Mouse (Mus musculus): ENCODE measurements around the gene Adprhl1. TPM values are rescaled to one million over a fixed set of nuclear protein-coding genes. Genes with fewer than 3 reads are reported as not detected.

Gene Adprhl1
- polyA plus RNA-seq, 1 experiment from 2014 or later = 0.40 TPM

GRCm38 (mm10) chr8:13177173-13177852 lies 76.6 kb downstream of the Adprhl1 start:
- ATAC-seq = peak; percentile 66
- Histone ChIP-seq H3K27ac (ENCODE audit: low read length) (peak overlapping the region; percentile 26; the same call in 1 of the 2 replicates), H3K36me3 (ENCODE audit: control insufficient read depth, insufficient read depth, low read length) (peaks cover 24% of the 10 kb centered on the region)

GRCm38 (mm10) chr8:13175650-13176049 lies 78.3 kb downstream of the Adprhl1 start:
- Histone ChIP-seq H3K9me3 (ENCODE audit: control insufficient read depth, low read length) (no peaks in the 10 kb centered on the region), H3K27ac (ENCODE audit: low read length) (peak overlapping the region; percentile 44; the same call in 1 of the 2 replicates), H3K4me2 (ENCODE audit: low read depth, low read length) (no peak overlapping the region), H3K36me3 (ENCODE audit: control insufficient read depth, insufficient read depth, low read length) (peaks cover 28% of the 10 kb centered on the region), H3K4me3 (ENCODE audit: low read length) (no peak overlapping the region), H3K9ac (ENCODE audit: low read depth, low read length) (no peak overlapping the region), H3K4me1 (ENCODE audit: control insufficient read depth, insufficient read depth, low read length) (no peaks in the 10 kb centered on the region), H3K27me3 (replicated peaks; ENCODE audit: control insufficient read depth, insufficient read depth, low read length) (no peaks in the 10 kb centered on the region)
- 0 out of 2 replicates have a peak, but pooled peaks have one; percentile 8 for ATAC-seq
- WGBS = 67% methylated on average over 1 of the region's 1 CpGs

More at GRCm38 (mm10) chr8:13177173-13177852, 76.6 kb downstream of the Adprhl1 start:
- no peaks in the 10 kb centered on the region for H3K4me1 ChIP-seq (ENCODE audit: control insufficient read depth, insufficient read depth, low read length)
- no peaks in the 10 kb centered on the region for H3K9me3 ChIP-seq (ENCODE audit: control insufficient read depth, low read length)
- WGBS = 80% methylated on average over 7 of the region's 7 CpGs
- H3K9ac ChIP-seq (ENCODE audit: low read depth, low read length) = no peak overlapping the region
- no peaks in the 10 kb centered on the region for H3K27me3 ChIP-seq (replicated peaks; ENCODE audit: control insufficient read depth, insufficient read depth, low read length)
- no peak overlapping the region for H3K4me3 ChIP-seq (ENCODE audit: low read length)
- H3K4me2 ChIP-seq (ENCODE audit: low read depth, low read length) = no peak overlapping the region

- Histone ChIP-seq H3K4me1 (ENCODE audit: control insufficient read depth, insufficient read depth, low read length) (no peaks in the 10 kb centered on the region), H3K4me2 (ENCODE audit: low read depth, low read length) (no peak overlapping the region), H3K9ac (ENCODE audit: low read depth, low read length) (no peak overlapping the region), H3K9me3 (ENCODE audit: control insufficient read depth, low read length) (no peaks in the 10 kb centered on the region), H3K27ac (ENCODE audit: low read length) (no peak overlapping the region), H3K27me3 (replicated peaks; ENCODE audit: control insufficient read depth, insufficient read depth, low read length) (no peaks in the 10 kb centered on the region), H3K36me3 (ENCODE audit: control insufficient read depth, insufficient read depth, low read length) (peaks cover 32% of the 10 kb centered on the region), H3K4me3 (ENCODE audit: low read length) (no peak overlapping the region)
- ATAC-seq = no peak
- 82% methylated on average over 4 of the region's 4 CpGs for WGBS
Measured at GRCm38 (mm10) chr8:13174811-13175210, 79.2 kb downstream of the Adprhl1 start.

GRCm38 (mm10) chr8:13174305-13174704 lies 79.7 kb downstream of the Adprhl1 start:
- Histone ChIP-seq H3K27me3 (replicated peaks; ENCODE audit: control insufficient read depth, insufficient read depth, low read length) (no peaks in the 10 kb centered on the region), H3K4me1 (ENCODE audit: control insufficient read depth, insufficient read depth, low read length) (no peaks in the 10 kb centered on the region), H3K27ac (ENCODE audit: low read length) (no peak overlapping the region), H3K4me3 (ENCODE audit: low read length) (no peak overlapping the region), H3K36me3 (ENCODE audit: control insufficient read depth, insufficient read depth, low read length) (peaks cover 32% of the 10 kb centered on the region), H3K9me3 (ENCODE audit: control insufficient read depth, low read length) (no peaks in the 10 kb centered on the region), H3K4me2 (ENCODE audit: low read depth, low read length) (no peak overlapping the region), H3K9ac (ENCODE audit: low read depth, low read length) (no peak overlapping the region)
- no peak for ATAC-seq
- WGBS = 87% methylated on average over 4 of the region's 4 CpGs

MicroRNAs within 50 kb of the gene (microRNA counts, 519-probe panel; counts per million panel counts)
- 1,951 counts per million, percentile 40 among the panel's probes with 10 or more counts for microRNA mmu-miR-1968

Small RNA genes within 50 kb of the gene (microRNA-seq; reads per million reads assigned to microRNA genes)
- 34.8 reads per million, percentile 36 among the genes with 10 or more reads in this experiment for gene Mir1968

Other genes with a start within 250 kb of the Adprhl1 start
- gene F7, start 228.1 kb downstream of the Adprhl1 start, polyA plus RNA-seq (2015; fragmentation: Nextera tagmentation; extraction: Ambion mirVana) = 0.13 and 0.18 TPM in 2 replicates
- 27.6 and 42.9 TPM in 2 replicates for gene F10, start 216.9 kb downstream of the Adprhl1 start, polyA plus RNA-seq (2015; fragmentation: Nextera tagmentation; extraction: Ambion mirVana)
- 13.0 and 18.5 TPM in 2 replicates for gene Proz, start 193.2 kb downstream of the Adprhl1 start, polyA plus RNA-seq (2015; fragmentation: Nextera tagmentation; extraction: Ambion mirVana)
- 28.7 and 30.2 TPM in 2 replicates for gene Pcid2, start 148.7 kb downstream of the Adprhl1 start, polyA plus RNA-seq (2015; fragmentation: Nextera tagmentation; extraction: Ambion mirVana)
- gene Cul4a, start 148.5 kb downstream of the Adprhl1 start, polyA plus RNA-seq (2015; fragmentation: Nextera tagmentation; extraction: Ambion mirVana) = 81.5 and 84.7 TPM in 2 replicates
- gene Lamp1, start 95.0 kb downstream of the Adprhl1 start, polyA plus RNA-seq (2015; fragmentation: Nextera tagmentation; extraction: Ambion mirVana) = 256 and 550 TPM in 2 replicates
- 71.7 and 75.3 TPM in 2 replicates for gene Grtp1, start 53.5 kb downstream of the Adprhl1 start, polyA plus RNA-seq (2015; fragmentation: Nextera tagmentation; extraction: Ambion mirVana)
- 16.9 and 17.7 TPM in 2 replicates for gene Dcun1d2, start 34.0 kb upstream of the Adprhl1 start, polyA plus RNA-seq (2015; fragmentation: Nextera tagmentation; extraction: Ambion mirVana)
- gene Tmco3, start 34.0 kb upstream of the Adprhl1 start, polyA plus RNA-seq (2015; fragmentation: Nextera tagmentation; extraction: Ambion mirVana) = 28.0 and 32.5 TPM in 2 replicates
- gene Tfdp1, start 84.6 kb upstream of the Adprhl1 start, polyA plus RNA-seq (2015; fragmentation: Nextera tagmentation; extraction: Ambion mirVana) = 116 and 123 TPM in 2 replicates
- not detected in 2 replicates for gene Atp4b, start 142.7 kb upstream of the Adprhl1 start, polyA plus RNA-seq (2015; fragmentation: Nextera tagmentation; extraction: Ambion mirVana)
- gene Grk1, start 150.9 kb upstream of the Adprhl1 start, polyA plus RNA-seq (2015; fragmentation: Nextera tagmentation; extraction: Ambion mirVana) = not detected in 2 replicates
- 3.2 and 3.6 TPM in 2 replicates for gene Tmem255b, start 181.0 kb upstream of the Adprhl1 start, polyA plus RNA-seq (2015; fragmentation: Nextera tagmentation; extraction: Ambion mirVana)
- 55.8 and 60.7 TPM in 2 replicates for gene Gas6, start 240.3 kb upstream of the Adprhl1 start, polyA plus RNA-seq (2015; fragmentation: Nextera tagmentation; extraction: Ambion mirVana)